Mouse (Mus musculus): ENCODE results near the gene Grik5. TPM values are rescaled to one million over a fixed set of nuclear protein-coding genes. Genes with fewer than 3 reads are reported as not detected.

Gene Grik5
- polyA plus RNA-seq, 1 experiment from 2014 or later = 19.4 TPM

DNA sequence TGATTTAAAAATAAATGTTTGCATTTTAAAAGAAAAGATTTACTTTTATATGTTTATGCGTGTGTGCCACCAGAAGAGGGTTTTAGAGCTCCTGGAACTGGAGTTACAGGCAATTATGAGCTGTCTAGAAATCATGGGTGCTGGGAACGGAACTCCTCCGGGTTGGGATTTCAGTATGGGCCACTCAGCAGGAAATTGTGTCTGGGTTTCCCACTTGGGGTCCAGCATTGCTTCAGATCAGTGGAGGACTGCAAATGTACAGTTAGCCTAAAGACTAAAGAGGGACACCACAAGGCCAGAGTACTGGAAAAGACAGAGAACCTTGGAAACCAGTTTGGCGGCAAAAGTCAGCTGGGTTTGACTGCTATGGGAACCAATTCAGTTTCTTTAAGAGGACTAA is 98.9 kb downstream of the Grik5 start:
- WGBS = 86% methylated on average over 4 of the region's 4 CpGs
- Histone ChIP-seq H3K36me3 (peaks cover 20% of the 10 kb centered on the region), H3K4me1 (replicated peaks) (peaks cover 13% of the 10 kb centered on the region), H3K27ac (no peak overlapping the region), H3K4me2 (replicated peaks) (no peak overlapping the region), H3K4me3 (replicated peaks) (no peak overlapping the region), H3K9ac (replicated peaks) (no peak overlapping the region), H3K27me3 (no peaks in the 10 kb centered on the region), H3K9me3 (no peaks in the 10 kb centered on the region)
- ATAC-seq = no peak

DNA sequence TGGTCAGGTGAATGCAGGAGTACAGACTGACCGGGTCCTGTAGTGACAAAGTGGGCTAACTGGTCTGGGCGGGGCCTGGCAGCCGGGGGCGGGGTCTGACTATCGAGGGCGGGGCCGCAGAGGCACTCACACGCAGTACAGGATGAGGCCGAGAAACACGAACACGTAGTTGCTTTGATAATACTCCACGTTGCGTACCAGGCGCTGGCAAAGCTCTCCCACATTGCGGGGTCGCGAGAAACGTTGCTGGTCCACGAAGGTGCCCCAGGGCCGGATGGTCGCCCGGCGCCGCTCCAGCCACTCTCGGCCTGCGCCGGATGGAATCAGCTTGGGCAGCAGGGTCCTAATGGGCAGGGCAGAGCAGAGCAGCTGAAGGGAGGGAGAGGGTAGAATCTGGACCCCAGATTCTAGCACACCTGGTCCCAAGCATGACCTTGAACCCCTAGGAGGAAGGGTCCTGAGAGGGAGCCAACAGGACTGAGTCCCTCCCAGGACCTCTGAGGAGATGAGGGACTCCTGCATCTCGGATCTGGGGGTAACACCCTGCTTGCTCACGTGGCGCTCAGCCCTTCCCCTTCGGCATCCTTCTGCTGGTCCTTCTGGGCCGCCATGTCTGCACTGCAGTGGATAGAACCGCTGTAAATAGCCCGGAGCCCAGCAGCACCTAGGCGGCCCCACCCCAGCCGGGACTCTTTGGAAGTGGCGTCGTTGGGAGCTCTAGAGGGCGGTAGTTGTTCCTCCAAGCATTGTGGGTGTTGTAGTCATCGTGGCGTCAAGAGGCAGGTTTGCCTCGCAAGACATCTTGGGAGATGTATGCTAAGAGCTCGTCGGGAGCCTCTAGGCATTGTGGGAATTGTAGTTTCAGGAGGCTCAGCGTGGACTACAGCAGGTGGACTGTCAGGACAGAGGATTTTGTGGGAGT is 99.9 kb downstream of the Grik5 start, which contains the start of gene Rabac1:
Rabac1 (minus strand) TSS at position 783 of the 922 bp plus-strand sequence.
- Histone ChIP-seq H3K4me2 (replicated peaks) (peak within 1 kb of the TSS; percentile 80), H3K4me1 (replicated peaks) (peaks cover 13% of the 10 kb centered on the region), H3K27me3 (no peaks in the 10 kb centered on the region), H3K4me3 (replicated peaks) (peak within 1 kb of the TSS; percentile 76), H3K27ac (peak within 1 kb of the TSS; percentile 65), H3K9ac (replicated peaks) (peak within 1 kb of the TSS; percentile 85), H3K36me3 (peaks cover 10% of the 10 kb centered on the region), H3K9me3 (no peaks in the 10 kb centered on the region)
- ATAC-seq = peak; percentile 91
- under 1% methylated on average over 45 of the region's 45 CpGs for WGBS

DNA sequence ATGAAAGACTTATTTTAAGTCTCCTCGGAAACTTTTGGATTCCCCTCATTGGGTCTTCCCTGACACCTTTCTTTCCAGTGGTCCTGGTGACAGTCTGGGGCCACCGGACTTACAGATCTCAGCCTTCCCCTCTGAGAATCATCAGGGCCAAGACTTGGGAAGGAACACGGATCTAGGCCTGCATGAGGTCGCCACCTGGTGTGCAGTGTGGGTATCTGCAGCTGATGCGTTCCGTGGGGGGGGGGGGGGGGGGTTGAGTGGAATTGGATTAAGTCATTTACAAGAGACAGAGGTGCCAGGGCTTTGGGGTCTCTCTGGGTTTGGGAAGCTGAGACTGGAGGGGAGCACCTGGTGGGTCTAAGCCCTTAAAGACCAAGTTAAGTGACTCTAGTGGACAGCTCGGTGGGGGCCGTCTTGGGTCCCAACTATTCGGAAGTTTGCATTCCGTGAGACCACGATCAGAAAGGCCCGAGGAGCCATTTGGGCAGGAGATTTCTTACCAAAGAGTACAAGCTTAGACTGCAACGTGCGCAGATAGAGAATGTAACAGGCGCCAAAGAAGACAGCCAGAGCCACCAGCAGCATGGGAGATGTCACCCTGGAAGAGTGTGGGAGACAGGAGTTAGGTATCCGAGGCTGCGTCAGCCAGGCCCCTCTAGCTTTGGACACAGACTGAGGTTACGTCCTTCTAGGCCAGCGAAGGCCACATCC is 100.7 kb downstream of the Grik5 start:
- peak; percentile 7 for ATAC-seq
- Histone ChIP-seq H3K36me3 (peaks cover 9% of the 10 kb centered on the region), H3K9ac (replicated peaks) (peak overlapping the region; percentile 85), H3K4me3 (replicated peaks) (peak overlapping the region; percentile 76), H3K4me1 (replicated peaks) (peaks cover 13% of the 10 kb centered on the region), H3K9me3 (no peaks in the 10 kb centered on the region), H3K27ac (peak overlapping the region; percentile 65), H3K27me3 (no peaks in the 10 kb centered on the region), H3K4me2 (replicated peaks) (peak overlapping the region; percentile 80)
- WGBS = 8% methylated on average over 18 of the region's 19 CpGs

DNA sequence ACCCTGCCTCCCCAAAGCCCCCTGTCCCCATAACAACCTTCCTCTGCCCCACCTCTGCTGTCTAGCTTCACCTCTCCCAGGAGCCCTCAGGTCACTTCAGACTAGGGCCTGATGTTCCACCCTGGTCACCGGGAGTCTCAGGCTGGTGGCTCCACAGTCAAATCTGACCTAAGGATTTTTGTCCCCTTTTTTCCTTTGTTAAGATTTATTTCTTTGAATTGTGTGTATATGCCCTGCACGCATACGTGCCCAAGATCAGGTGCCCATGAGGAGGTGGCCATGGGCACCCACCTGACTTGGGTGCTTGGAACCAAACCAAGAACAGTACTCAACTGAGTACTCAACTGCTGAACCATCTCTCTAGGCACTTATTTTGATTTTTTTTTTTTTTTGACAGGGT is 101.8 kb downstream of the Grik5 start:
- WGBS = 94% methylated on average over 3 of the region's 3 CpGs

DNA sequence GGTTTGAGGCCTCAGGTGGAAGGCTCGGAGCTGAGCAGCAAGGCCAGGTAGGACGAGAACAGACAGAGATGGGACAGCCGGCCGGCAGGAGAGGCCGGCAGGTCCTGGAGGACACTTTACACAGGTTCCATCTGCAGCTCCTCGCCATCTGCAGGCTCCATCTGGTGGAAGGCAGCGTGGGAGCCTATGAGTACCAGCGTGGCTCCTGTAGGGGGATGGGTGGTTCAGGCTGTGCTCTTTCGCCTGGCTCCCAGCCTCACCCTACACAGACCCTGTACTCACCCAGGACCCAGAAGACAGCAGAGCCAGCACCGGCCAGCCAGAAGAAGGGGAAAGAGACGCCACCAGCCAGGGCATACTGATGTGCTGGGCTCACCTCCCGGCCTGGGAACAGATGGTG is 102.3 kb downstream of the Grik5 start:
- no peak for ATAC-seq
- H3K36me3 ChIP-seq = peaks cover 9% of the 10 kb centered on the region
- no peak overlapping the region for H3K27ac ChIP-seq
- no peaks in the 10 kb centered on the region for H3K27me3 ChIP-seq
- H3K4me2 ChIP-seq (replicated peaks) = no peak overlapping the region
- peaks cover 13% of the 10 kb centered on the region for H3K4me1 ChIP-seq (replicated peaks)
- no peaks in the 10 kb centered on the region for H3K9me3 ChIP-seq
- no peak overlapping the region for H3K9ac ChIP-seq (replicated peaks)
- WGBS = 74% methylated on average over 11 of the region's 12 CpGs
- H3K4me3 ChIP-seq (replicated peaks) = no peak overlapping the region

More for the DNA sequence above, 101.8 kb downstream of the Grik5 start:
- ATAC-seq = no peak
- H3K27me3 ChIP-seq = no peaks in the 10 kb centered on the region
- H3K4me2 ChIP-seq (replicated peaks) = no peak overlapping the region
- peaks cover 9% of the 10 kb centered on the region for H3K36me3 ChIP-seq
- no peak overlapping the region for H3K4me3 ChIP-seq (replicated peaks)
- H3K4me1 ChIP-seq (replicated peaks) = peaks cover 13% of the 10 kb centered on the region
- no peak overlapping the region for H3K27ac ChIP-seq
- H3K9me3 ChIP-seq = no peaks in the 10 kb centered on the region
- no peak overlapping the region for H3K9ac ChIP-seq (replicated peaks)

DNA sequence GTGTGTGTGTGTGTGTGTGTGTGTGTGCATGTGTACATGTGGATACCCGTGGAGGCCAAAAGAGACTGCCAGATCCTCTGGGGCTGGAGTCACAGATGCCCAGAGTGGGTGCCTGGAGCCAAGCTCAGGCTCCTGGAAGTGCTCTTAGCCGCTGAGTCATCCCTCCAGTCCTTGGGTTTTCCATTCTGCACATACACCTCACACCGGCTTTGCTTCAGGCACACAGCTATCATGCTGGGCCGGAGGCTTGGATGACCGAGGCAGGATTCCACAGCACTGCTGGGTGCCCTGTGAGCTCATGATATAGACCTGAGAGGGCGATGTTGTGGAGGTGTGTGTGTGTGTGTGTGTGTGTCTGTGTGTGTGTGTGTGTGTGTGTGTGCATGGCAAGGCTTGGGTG is 103.7 kb downstream of the Grik5 start:
- H3K36me3 ChIP-seq = peaks cover 9% of the 10 kb centered on the region
- H3K4me2 ChIP-seq (replicated peaks) = no peak overlapping the region
- ATAC-seq = no peak
- no peaks in the 10 kb centered on the region for H3K27me3 ChIP-seq
- H3K4me3 ChIP-seq (replicated peaks) = no peak overlapping the region
- 72% methylated on average over 6 of the region's 6 CpGs for WGBS
- H3K4me1 ChIP-seq (replicated peaks) = peaks cover 13% of the 10 kb centered on the region
- H3K9me3 ChIP-seq = no peaks in the 10 kb centered on the region
- H3K27ac ChIP-seq = no peak overlapping the region
- H3K9ac ChIP-seq (replicated peaks) = no peak overlapping the region

DNA sequence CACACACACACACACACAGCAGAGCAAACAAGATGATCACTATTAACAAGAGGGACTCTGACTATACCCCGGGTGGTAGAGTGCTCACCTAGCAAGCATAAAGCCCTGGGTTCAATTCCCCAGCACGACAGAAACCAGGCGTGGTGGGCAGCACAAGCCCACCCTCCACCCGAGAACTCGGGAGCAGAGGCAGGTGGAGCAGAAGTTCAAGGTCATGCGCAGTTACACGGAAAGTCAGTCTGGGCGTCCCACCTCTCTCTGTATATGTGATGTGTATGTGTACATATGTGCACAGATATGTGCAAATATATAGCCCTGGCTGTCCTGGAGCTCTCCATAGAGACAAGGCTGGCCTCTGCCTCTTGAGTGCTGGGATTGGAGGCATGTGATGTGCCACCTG is 104.2 kb downstream of the Grik5 start:
- no peak overlapping the region for H3K27ac ChIP-seq
- H3K9me3 ChIP-seq = no peaks in the 10 kb centered on the region
- peaks cover 9% of the 10 kb centered on the region for H3K36me3 ChIP-seq
- no peak for ATAC-seq
- H3K9ac ChIP-seq (replicated peaks) = no peak overlapping the region
- H3K27me3 ChIP-seq = no peaks in the 10 kb centered on the region
- H3K4me2 ChIP-seq (replicated peaks) = no peak overlapping the region
- 93% methylated on average over 8 of the region's 8 CpGs for WGBS
- H3K4me1 ChIP-seq (replicated peaks) = peaks cover 13% of the 10 kb centered on the region
- H3K4me3 ChIP-seq (replicated peaks) = no peak overlapping the region

DNA sequence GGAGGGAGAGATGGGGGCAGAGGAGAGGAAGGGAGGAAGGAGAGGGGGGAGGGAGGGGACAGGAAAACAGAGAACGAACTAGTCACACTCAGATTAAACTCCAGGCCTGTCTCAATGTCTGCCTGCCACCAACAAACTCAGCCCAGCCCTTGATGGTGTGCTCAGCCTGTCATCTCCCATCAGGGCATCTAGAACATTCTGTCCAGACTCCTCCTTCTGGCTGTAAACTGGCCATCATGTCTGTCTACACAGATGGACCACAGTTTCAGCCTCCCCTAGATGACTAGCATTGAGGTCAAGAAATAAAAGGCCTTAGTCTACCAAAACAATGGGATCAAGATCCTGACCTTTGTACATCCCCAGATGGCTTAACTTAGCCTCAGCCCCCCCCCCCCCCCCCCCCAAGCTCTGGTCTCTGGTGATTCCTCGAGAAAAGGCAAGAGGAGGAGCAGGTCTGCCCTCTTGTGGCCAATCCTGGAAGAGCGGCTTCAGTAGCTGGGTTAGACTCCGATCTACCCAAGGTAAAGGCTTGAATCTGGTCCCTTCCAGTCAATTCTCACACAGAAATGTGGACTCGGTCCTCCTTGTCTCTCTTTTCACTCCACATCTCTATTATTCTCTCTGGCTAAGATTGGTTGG is 107.1 kb downstream of the Grik5 start:
- Histone ChIP-seq H3K27me3 (no peaks in the 10 kb centered on the region), H3K4me3 (replicated peaks) (no peak overlapping the region), H3K27ac (no peak overlapping the region), H3K4me1 (replicated peaks) (no peaks in the 10 kb centered on the region), H3K4me2 (replicated peaks) (no peak overlapping the region), H3K9me3 (no peaks in the 10 kb centered on the region), H3K36me3 (peaks cover 6% of the 10 kb centered on the region), H3K9ac (replicated peaks) (no peak overlapping the region)
- WGBS = 10% methylated on average over 5 of the region's 5 CpGs
- ATAC-seq = peak; percentile 59

DNA sequence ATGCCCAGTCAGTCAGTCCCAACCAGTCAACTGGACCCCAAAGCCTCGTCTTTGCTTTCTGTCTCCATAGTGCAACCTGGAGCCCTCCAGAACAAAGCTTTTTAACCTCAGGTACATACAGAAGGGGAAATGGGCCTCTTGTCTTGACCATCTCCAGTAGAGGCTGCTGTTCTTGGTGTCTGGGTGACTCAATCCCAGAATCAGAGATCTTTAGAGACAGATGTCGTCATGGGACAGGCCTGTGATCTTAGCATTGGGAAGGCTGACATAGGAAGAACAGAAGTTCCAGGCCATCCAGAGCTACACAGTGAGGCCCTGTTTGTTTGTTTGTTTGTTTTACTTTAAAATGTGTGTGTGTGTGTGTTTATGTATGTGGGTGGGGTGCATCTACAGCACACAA is 107.9 kb downstream of the Grik5 start:
- Histone ChIP-seq H3K9me3 (no peaks in the 10 kb centered on the region), H3K4me2 (replicated peaks) (no peak overlapping the region), H3K4me3 (replicated peaks) (no peak overlapping the region), H3K9ac (replicated peaks) (no peak overlapping the region), H3K36me3 (no peaks in the 10 kb centered on the region), H3K27ac (no peak overlapping the region), H3K27me3 (no peaks in the 10 kb centered on the region), H3K4me1 (replicated peaks) (no peaks in the 10 kb centered on the region)
- WGBS = 83% methylated on average over 2 of the region's 2 CpGs
- ATAC-seq = no peak

Small RNAs within 50 kb of the gene (microRNA-seq; reads per million reads assigned to microRNA genes)
- gene Mir6537 = 0.82 reads per million
- not detected for gene Mir7046
- gene Mir7047 = not detected

Other genes starting within 250 kb of the Grik5 start
- gene Gm9844, start 210.1 kb downstream of the Grik5 start, polyA plus RNA-seq (2015; fragmentation: Nextera tagmentation; extraction: Ambion mirVana) = 28.4 and 41.5 TPM in 2 replicates
- not detected in 2 replicates for gene Lypd4, start 202.4 kb downstream of the Grik5 start, polyA plus RNA-seq (2015; fragmentation: Nextera tagmentation; extraction: Ambion mirVana)
- gene Dmrtc2, start 202.3 kb downstream of the Grik5 start, polyA plus RNA-seq (2015; fragmentation: Nextera tagmentation; extraction: Ambion mirVana) = not detected in 2 replicates
- 1,308 and 1,443 TPM in 2 replicates for gene Rps19, start 188.0 kb downstream of the Grik5 start, polyA plus RNA-seq (2015; fragmentation: Nextera tagmentation; extraction: Ambion mirVana)
- 0.35 and 0.40 TPM in 2 replicates for gene Cd79a, start 175.0 kb downstream of the Grik5 start, polyA plus RNA-seq (2015; fragmentation: Nextera tagmentation; extraction: Ambion mirVana)
- gene Arhgef1, start 169.4 kb downstream of the Grik5 start, polyA plus RNA-seq (2015; fragmentation: Nextera tagmentation; extraction: Ambion mirVana) = 46.7 and 59.2 TPM in 2 replicates
- gene Gm4881, start 127.9 kb downstream of the Grik5 start, polyA plus RNA-seq (2015; fragmentation: Nextera tagmentation; extraction: Ambion mirVana) = 5.7 and 6.4 TPM in 2 replicates
- gene Rabac1, start 99.6 kb downstream of the Grik5 start, polyA plus RNA-seq (2015; fragmentation: Nextera tagmentation; extraction: Ambion mirVana) = 171 and 176 TPM in 2 replicates
- 189 and 195 TPM in 2 replicates for gene Atp1a3, start 66.4 kb downstream of the Grik5 start, polyA plus RNA-seq (2015; fragmentation: Nextera tagmentation; extraction: Ambion mirVana)
- 36.1 and 36.4 TPM in 2 replicates for gene Zfp574, start 221 bp upstream of the Grik5 start, polyA plus RNA-seq (2015; fragmentation: Nextera tagmentation; extraction: Ambion mirVana)
- gene Pou2f2, start 107.4 kb upstream of the Grik5 start, polyA plus RNA-seq (2015; fragmentation: Nextera tagmentation; extraction: Ambion mirVana) = 56.2 and 62.0 TPM in 2 replicates
- 12.5 and 13.3 TPM in 2 replicates for gene Dedd2, start 148.3 kb upstream of the Grik5 start, polyA plus RNA-seq (2015; fragmentation: Nextera tagmentation; extraction: Ambion mirVana)
- gene Zfp526, start 149.1 kb upstream of the Grik5 start, polyA plus RNA-seq (2015; fragmentation: Nextera tagmentation; extraction: Ambion mirVana) = 2.2 and 2.6 TPM in 2 replicates
- 13.7 and 15.9 TPM in 2 replicates for gene Gsk3a, start 165.5 kb upstream of the Grik5 start, polyA plus RNA-seq (2015; fragmentation: Nextera tagmentation; extraction: Ambion mirVana)
- gene Erf, start 178.4 kb upstream of the Grik5 start, polyA plus RNA-seq (2015; fragmentation: Nextera tagmentation; extraction: Ambion mirVana) = 4.4 and 5.7 TPM in 2 replicates
- 37.6 and 44.2 TPM in 2 replicates for gene Cic, start 195.4 kb upstream of the Grik5 start, polyA plus RNA-seq (2015; fragmentation: Nextera tagmentation; extraction: Ambion mirVana)
- 665 and 668 TPM in 2 replicates for gene Pafah1b3, start 225.6 kb upstream of the Grik5 start, polyA plus RNA-seq (2015; fragmentation: Nextera tagmentation; extraction: Ambion mirVana)
- gene Prr19, start 229.1 kb upstream of the Grik5 start, polyA plus RNA-seq (2015; fragmentation: Nextera tagmentation; extraction: Ambion mirVana) = 2.1 and 3.1 TPM in 2 replicates
- gene Tmem145, start 233.8 kb upstream of the Grik5 start, polyA plus RNA-seq (2015; fragmentation: Nextera tagmentation; extraction: Ambion mirVana) = 41.1 and 47.1 TPM in 2 replicates
- 18.9 and 19.8 TPM in 2 replicates for gene Megf8, start 244.8 kb upstream of the Grik5 start, polyA plus RNA-seq (2015; fragmentation: Nextera tagmentation; extraction: Ambion mirVana)

Data from midbrain, embryonic 13.5 days (tissue).